Mouse (Mus musculus) liver, embryonic 14.5 days (tissue): Measurements from ENCODE around the gene Nisch.

ENCODE experiments used
- CTCF ChIP-seq: IDR thresholded peaks from 2 replicates; pipeline ENCODE4 v1.5.1; 2016; ENCODE audit warnings: antibody characterized with exemption, low read depth, control low read depth
- EP300 ChIP-seq: IDR thresholded peaks from 2 replicates; pipeline ENCODE4 v1.6.1; 2016; ENCODE audit warnings: antibody characterized with exemption, low read depth

DNA sequence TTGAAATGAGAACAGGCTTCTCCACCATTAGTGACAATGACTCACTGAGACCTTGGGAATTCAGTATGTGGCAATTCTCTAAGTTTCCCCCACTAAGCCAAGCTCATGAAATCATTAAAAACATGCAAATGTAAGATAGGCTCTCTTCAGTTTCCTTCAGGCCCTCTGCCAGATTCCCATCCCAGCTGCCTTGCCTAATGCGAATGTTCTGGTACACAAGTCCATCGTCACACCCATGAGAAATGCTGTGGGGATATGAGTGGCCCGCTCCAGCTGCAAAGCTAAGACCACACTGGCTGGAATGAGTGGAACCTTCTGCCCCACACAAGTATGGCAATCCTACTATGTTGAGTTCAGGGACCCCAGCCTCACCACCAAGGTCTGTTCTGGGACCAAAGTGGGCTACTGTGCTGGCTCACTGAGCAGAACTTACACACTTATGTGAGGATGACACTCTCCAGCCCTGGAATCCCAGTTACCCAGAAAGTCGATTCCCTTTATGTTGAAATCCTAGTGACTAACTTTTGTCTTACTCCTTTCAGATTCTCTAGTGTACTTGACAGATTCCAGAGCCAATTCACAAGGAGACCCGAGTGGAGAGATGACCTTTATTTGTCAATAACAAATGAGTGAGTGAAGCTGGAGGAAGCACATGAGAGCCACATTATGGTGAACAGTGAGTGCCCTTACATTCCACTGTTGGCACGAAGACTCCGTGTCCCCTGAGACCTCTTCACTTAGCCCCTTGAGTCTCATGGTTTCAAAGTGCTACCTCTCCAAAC lies 20.5 kb upstream of the Nisch start:
- TF ChIP-seq CTCF = no peak
- TF ChIP-seq EP300 = no peak
